Mouse (Mus musculus) CH12F3 (cell line): ENCODE results near the gene Bhlhe23.

Experiments
- in situ Hi-C: fragments of 300-500 bp; cut with MboI; formaldehyde crosslinking; loops from 2 replicates; pipeline ENCODE4 v1.14.3; 2020; ENCODE audit warnings: low sequenced_read_pairs

The Bhlhe23 gene

DNA sequence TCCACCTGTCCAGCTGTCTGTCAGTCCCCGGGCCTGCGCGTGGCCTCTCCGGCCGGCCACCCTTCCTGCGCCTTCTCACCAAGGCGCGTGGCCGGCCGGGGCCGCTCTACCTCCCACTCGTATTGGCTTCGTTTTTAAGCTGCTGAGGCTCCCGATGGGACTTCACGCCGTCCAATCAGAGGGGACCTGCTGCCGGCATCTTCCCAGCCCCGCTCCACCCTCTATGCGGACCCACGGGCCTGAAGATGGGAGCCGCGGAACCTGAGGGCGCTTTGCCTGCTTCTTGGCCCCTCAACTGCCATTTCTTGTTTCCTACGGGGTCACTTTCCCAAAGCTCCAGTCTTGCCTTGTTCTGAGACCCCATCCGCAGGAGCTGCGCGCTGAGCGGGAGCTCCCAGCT, at the start of gene Bhlhe23:
Gene Bhlhe23, minus strand, starts transcription at position 108 of the 400 bp plus-strand sequence.
- in situ Hi-C loops, result no loop called here

DNA sequence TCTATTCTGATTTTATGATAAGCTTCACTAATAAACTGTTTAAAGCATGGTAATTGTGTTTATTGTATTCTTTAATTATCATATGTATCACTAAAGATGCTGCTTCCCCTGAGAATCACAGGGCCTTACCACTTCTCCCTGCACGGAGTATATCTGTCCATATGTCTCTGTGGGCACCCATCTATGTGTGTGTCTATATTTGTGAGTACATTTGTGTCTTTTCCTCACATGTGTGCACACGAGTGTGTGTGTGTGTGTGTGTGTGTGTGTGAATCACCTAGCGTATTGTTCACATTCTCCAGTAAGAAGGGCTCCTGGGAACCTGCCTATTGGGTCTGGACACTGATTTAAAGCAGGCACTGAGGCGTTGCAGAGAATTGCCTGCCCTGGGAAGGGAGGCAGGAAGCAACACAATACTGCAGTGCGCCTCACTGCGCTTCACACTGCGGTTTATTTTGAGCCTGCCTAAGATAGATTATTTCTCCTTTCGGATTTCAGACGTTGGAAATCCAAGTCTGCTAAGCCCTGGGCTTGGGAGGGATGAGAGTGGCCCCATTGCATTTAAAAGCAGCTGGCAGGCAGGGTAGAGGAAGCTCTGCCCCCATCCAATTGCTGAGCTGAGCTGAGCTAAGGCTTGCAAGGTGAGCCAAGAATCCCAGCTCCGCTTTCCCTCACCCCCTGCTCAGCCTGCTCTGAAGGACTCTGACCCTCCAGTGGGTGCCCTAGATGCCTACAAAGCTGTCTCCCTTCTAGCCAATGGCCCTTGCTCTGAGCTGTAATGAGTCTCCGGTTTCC, 48.6 kb upstream of the Bhlhe23 start:
- in situ Hi-C loops, result no loop called here

DNA sequence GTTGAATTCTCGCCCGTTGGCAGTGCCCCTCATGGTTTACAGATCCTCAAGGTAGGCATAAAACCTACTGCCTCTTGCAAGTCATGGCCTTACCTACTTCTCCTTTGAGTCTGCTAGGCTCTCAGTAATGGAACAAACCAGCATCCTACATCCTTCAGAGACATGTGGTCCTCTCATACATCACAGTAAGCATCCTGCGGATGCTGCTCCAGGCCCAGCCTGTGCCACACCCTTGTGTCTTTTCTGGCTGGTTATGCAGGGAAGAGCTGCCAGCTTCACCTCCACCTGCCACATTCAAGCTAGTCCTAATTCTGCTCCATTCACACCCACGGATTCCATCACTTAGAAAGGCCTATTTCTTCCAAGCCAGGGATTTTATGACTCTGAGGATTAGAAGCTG, 48.0 kb upstream of the Bhlhe23 start:
- in situ Hi-C loops, result no loop called here

- in situ Hi-C loops, result no loop called here
Measured at GRCm38 (mm10) chr2:180824061-180824460, 47.4 kb upstream of the Bhlhe23 start.

DNA sequence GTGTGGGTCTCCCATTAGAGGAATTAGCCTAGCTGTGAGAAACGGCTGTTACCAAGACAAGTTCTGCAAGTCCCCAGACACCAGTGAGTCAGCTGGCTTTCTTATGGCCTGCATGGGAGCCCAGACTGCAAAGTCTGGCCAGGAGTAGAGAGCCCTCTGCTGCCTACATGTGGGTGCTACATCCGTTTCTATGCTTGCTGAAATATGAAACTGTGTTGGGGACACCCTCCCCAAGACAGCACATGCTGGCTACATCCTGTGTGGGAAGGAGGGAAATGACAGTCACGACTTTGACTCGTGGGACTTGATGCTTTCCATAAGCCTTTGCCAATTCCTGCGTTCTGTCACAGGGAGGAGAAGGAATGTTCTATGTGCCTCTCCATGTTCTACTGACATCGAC, 45.8 kb upstream of the Bhlhe23 start:
- in situ Hi-C loops, result no loop called here

- in situ Hi-C loops, result no loop called here
Measured at GRCm38 (mm10) chr2:180819504-180819903, 42.8 kb upstream of the Bhlhe23 start.

- in situ Hi-C loops, result no loop called here
Measured at GRCm38 (mm10) chr2:180816440-180817065, 39.9 kb upstream of the Bhlhe23 start.

DNA sequence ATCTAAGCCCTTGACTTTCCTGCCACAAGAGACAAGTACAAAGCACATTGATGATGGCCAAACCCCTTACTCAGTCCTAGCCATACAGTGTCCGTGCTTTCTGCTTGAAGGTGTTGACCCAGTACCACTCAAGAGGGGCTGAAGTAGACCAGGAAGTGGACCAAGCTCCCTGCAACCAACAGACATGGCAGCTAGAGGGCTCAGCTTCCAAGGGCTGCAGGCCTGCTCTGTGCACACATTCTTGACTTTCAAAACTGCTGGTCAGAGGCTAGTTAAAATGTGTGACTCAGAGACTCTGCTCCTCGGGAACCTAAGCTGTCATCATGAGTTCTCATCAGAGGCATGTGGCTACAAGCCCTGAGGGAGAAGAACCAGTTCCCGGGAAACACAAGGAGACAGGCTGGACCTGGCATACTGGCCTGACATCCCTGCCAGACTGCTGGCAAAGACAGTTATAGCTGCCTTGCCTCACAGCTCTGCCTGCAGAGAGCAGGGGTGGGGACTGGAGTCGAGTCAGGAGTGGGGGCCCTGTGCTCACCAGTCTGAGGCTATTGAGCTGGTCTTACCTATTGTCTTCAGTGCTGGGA, 37.4 kb upstream of the Bhlhe23 start:
- in situ Hi-C loops, result no loop called here

DNA sequence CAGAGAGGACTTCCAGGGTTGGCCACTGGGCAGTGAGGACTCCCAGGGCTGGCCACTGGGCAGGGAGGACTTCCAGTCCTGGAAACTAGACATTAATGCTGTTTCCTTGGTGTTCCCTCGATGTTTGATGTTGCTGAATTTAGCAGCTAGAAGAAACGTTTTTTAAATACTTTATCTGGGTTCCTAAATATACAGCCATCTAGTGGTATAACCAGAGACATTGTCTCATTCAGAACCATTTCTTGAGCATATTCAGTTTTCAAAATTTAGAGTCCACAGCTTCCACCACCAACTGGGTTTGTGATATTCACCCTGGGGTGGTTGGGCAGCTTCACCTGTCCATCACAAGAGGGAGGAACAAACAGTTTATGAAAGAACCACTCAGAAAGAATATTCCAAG, 34.3 kb upstream of the Bhlhe23 start:
- in situ Hi-C loops, result no loop called here

- in situ Hi-C loops, result no loop called here
Measured at GRCm38 (mm10) chr2:180809510-180809909, 32.8 kb upstream of the Bhlhe23 start.

GRCm38 (mm10) chr2:180805966-180806365, 29.3 kb upstream of the Bhlhe23 start:
- in situ Hi-C loops, result no loop called here

DNA sequence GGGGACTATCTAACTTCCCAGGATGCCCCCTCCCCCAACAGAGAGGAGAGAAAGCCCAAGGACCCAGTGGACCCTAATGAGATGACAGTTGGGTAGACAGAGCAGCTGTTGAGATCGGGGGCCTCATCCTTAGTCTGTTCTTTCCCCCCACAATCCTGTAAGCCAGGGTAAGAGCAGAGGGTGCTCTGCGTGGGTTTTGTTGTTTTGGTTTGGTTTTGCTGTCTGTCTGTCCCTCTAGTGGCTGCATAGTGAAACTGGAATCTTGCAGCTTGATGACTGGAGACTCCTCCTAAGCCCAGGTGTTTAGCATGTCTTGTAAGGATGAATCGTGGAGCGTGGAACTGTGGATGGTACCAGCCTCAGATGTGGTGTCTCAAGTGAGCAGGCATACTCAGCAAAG, 19.3 kb upstream of the Bhlhe23 start:
- in situ Hi-C loops, result no loop called here

- in situ Hi-C loops, result no loop called here
Measured at GRCm38 (mm10) chr2:180795597-180795996, 18.9 kb upstream of the Bhlhe23 start.

DNA sequence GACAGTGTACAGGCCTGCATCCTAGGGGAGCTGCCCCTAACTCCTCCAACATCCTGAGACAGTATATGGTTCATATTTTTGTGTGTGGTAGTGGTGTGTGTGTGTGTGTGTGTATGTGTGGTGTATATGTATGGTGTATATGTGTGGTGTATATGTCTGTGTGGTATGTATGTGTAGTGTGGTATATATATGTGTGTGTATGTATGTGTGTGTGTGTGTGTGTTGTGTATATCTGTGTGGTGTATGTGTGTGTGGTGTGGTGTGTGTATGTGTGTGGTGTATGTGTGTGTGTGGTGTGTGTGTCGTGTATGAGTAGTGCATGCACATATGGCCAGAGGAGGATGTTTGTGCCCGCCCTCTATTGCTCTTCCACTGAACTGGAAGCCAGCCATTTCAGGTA, 17.7 kb upstream of the Bhlhe23 start:
- in situ Hi-C loops, result no loop called here

DNA sequence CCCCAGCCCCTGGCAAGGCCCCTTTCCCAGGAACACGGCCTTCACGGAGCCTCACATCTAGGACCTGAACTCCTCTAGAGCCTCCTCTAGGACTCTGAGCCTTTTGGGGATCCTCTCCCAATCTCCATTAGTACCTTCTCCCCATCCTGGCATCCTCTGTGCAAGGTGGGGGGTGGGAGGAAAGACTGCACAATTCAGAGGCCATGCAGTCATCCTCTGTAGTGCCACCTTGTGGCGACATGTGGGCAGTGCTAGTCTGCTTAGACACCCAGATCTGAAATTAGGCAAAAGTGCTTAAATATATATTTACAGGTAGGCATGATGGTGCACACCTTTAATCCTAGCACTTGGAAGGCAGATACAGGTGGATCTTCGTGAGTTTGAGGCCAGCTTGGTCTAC, 15.0 kb upstream of the Bhlhe23 start:
- in situ Hi-C loops, result no loop called here

GRCm38 (mm10) chr2:180788843-180789242, 12.1 kb upstream of the Bhlhe23 start:
- in situ Hi-C loops, result no loop called here

DNA sequence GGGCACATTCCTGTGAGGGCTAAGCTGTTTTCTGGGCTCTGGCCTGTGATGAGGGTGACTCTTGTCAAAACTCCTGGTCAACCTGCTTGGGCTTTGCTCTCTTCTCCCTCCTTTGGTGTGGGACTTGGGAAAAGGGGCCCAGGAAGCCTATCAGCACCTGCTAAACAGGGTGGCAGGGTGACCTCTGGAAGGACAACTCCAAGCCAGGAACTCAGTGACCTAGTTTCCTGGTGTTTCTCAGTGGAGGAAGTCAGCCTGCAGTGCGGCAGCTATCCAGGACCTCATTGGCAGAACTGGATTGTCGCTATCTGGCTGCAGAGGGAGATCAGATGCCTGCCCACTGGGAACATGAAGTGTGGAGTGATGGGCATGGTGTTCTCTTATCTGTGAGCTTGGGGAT, 11.7 kb upstream of the Bhlhe23 start:
- in situ Hi-C loops, result no loop called here

DNA sequence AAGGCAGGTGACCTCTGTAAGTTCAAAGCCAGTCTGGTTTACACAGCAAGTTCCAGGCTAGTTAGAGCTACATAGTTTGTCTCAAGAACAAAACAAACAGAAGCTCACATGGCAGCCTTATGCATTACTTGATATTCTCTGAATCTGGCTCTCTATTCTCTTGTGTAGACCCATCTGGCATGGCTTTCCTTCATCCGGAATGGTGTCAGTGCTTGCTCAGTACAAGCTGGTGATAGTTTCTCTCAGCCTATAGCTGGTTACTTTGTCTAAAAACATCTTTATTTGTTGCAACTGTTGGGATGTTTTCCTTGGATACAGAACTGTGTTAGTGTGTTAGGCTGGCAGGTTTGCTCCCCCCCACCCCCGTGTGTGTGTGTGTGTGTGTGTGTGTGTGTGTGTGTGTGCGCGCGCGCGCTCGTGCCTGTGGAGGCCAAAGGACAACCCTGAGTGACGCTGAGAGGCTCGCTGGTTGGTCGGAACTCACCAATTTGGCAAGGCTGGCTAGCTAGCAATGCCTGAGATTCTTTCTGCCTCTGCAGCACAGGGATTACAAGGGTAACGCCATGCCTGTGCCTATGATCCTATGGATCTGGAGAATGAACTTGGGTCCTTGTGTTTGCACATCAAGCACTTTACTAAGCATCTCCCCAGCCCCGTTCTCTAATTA, 11.0 kb upstream of the Bhlhe23 start:
- in situ Hi-C loops, result no loop called here

DNA sequence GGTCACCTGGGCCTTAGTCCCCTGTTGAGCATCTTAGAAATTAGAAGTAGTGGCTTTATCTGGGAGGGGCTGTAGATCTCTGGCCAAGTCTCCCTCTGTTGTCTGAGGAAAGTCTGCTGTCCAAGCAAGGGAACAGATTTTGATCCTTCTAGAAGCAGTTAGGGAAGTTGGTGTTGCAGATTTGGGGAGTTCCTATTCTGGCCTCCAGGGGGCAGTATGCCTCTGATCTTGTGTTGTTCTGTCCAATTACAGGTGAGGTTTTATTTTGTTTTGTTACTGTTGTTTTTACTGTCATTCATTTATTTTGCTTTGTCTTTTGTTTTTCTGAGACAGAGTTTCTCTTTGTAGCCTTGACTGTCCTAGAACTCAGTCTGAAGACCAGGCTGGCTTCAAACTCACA, 10.0 kb upstream of the Bhlhe23 start:
- in situ Hi-C loops, result no loop called here

DNA sequence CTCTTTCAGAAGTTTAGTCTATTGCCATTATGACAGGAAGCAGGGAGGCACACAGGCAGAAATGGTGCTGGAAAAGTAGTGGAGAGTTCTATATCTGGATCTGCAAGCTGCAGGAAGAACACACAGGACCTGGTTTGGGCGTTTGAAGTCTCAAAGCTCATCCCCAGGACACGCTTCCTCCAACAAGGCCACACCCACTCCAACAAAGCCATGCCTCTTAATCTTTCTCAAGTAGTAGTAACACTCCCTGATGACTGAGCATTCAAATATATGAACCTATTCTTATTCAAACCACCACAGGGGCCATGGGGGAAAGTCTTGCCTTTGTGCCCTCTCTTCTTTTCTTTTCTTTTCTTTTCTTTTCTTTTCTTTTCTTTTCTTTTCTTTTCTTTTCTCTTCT, 3.6 kb upstream of the Bhlhe23 start:
- in situ Hi-C loops, result no loop called here

DNA sequence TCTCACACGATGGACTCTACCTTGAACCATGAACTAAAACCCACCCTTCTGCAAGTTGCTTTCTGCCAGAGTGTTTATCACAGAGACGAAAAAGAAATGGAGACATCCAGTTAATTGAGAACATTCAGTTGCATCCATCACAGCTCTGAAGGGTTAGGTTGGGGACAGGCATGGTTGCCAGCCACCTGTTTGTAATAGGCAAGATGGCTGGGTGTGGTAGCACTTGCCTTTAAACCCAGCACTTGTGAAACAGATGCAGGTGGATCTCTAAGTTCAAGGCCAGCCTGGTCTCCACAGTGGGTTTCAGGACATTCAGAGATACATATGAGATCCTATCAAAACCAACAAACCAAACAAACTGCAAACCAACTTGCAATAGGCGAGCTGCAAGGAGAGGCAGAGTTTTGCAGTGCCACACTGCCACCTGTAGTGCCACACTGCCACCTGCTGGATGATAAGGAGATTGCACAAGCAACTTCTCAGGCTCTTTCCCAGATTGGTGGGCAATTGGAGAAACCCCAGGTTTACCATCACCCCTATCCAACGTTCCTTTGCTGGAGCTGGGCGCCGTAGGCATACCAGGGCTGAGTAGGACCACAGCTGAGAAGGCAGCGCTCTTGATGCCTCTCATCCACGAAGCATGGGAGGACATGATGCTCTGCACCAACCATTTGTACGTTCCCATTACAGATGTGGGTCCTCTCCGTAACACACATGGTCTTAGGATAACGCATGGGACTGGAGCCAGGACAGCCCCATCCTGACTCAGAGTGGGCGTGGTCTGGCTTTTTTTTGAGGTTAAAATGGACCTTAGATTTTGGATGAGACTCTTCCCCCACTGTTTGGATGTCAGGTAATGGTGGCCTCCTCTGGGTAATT, 2.8 kb upstream of the Bhlhe23 start:
- in situ Hi-C loops, result no loop called here
